In genomic region chrX:168123589-168123965, GRCm38 (mm10) we compare ENCODE assay signal across 9 mouse cellular contexts.
DNase-seq lines count a peak whose midpoint lies in the region; ATAC-seq and TF ChIP-seq lines count a peak whose summit lies in the region.
"Had no signal": no experiment of that assay in that cellular context is flagged by ENCODE, and none has a peak within 500 bp of the region (broad histone marks: within the 10 kb centered on the region; RNA-seq: fewer than 3 reads in every experiment).

No protein-coding gene starts in this region.

- peaks cover 4% of the 10 kb centered on the region; the same call in 1 of the 2 replicates for H3K27me3 ChIP-seq in kidney, postnatal 0 days (ENCODE audit: insufficient read depth, low read length)
- peaks cover 73% of the 10 kb centered on the region for H3K27me3 ChIP-seq in embryonic facial prominence, embryonic 13.5 days
- peaks cover 60% of the 10 kb centered on the region for H3K27me3 ChIP-seq in hindbrain, embryonic 12.5 days
- H3K27me3 ChIP-seq in midbrain, embryonic 14.5 days (ENCODE audit: control insufficient read depth, insufficient read depth, low read length) = peaks cover 15% of the 10 kb centered on the region; the same call in 1 of the 2 replicates

- H3K36me3 ChIP-seq in kidney, postnatal 0 days (ENCODE audit: insufficient read depth, low read length) = no peaks in the 10 kb centered on the region
- no peaks in the 10 kb centered on the region for H3K36me3 ChIP-seq in embryonic facial prominence, embryonic 13.5 days
- H3K36me3 ChIP-seq in hindbrain, embryonic 12.5 days = no peaks in the 10 kb centered on the region
- H3K36me3 ChIP-seq in midbrain, embryonic 14.5 days (ENCODE audit: control insufficient read depth, insufficient read depth, low read length) = no peaks in the 10 kb centered on the region

- WGBS in kidney, postnatal 0 days = 13% methylated on average over 11 of the region's 11 CpGs
- WGBS in embryonic facial prominence, embryonic 13.5 days = 12% methylated on average over 11 of the region's 11 CpGs
- WGBS in hindbrain, embryonic 12.5 days = 13% methylated on average over 10 of the region's 11 CpGs
- 16% methylated on average over 11 of the region's 11 CpGs for WGBS in midbrain, embryonic 14.5 days

- no peak overlapping the region for H3K9ac ChIP-seq in kidney, postnatal 0 days (ENCODE audit: low read depth, low read length)
- H3K9ac ChIP-seq in embryonic facial prominence, embryonic 13.5 days = peak overlapping the region; percentile 54
- H3K9ac ChIP-seq in hindbrain, embryonic 12.5 days = peak overlapping the region; percentile 45; the same call in 1 of the 2 replicates
- peak overlapping the region; percentile 60 for H3K9ac ChIP-seq in midbrain, embryonic 14.5 days (replicated peaks; ENCODE audit: low read length)
- H3K9ac ChIP-seq: liver, embryonic 14.5 days had no signal

- no peak for DNase-seq in kidney, postnatal 0 days (ENCODE audit: low spot score)
- no peak for DNase-seq in kidney, postnatal 25 days
- peak; percentile 8 for DNase-seq in midbrain, embryonic 14.5 days
- no peak for DNase-seq in gastrocnemius, postnatal 14 days
- no peak for DNase-seq in adrenal gland, adult 2 months
- no peak for DNase-seq in thymus, postnatal 0 days (ENCODE audit: low spot score)

- no peaks in the 10 kb centered on the region for H3K4me1 ChIP-seq in kidney, postnatal 0 days (replicated peaks; ENCODE audit: insufficient read depth, low read length)
- no peaks in the 10 kb centered on the region for H3K4me1 ChIP-seq in embryonic facial prominence, embryonic 13.5 days
- H3K4me1 ChIP-seq in hindbrain, embryonic 12.5 days = no peaks in the 10 kb centered on the region
- H3K4me1 ChIP-seq in midbrain, embryonic 14.5 days (ENCODE audit: control insufficient read depth, insufficient read depth, low read length) = no peaks in the 10 kb centered on the region

- ATAC-seq in kidney, postnatal 0 days (replicated peaks; ENCODE audit: low FRiP score, low read depth) = no peak
- no peak for ATAC-seq in embryonic facial prominence, embryonic 13.5 days (ENCODE audit: insufficient number of reproducible peaks, insufficient read depth, low FRiP score, low TSS enrichment, low read depth)
- peak; percentile 75 for ATAC-seq in hindbrain, embryonic 12.5 days (ENCODE audit: low FRiP score)
- ATAC-seq in midbrain, embryonic 14.5 days (ENCODE audit: low FRiP score, low TSS enrichment) = peak; percentile 62

- H3K4me2 ChIP-seq in kidney, postnatal 0 days (ENCODE audit: low read length) = peak overlapping the region; percentile 67
- peak overlapping the region; percentile 73 for H3K4me2 ChIP-seq in embryonic facial prominence, embryonic 13.5 days
- H3K4me2 ChIP-seq in hindbrain, embryonic 12.5 days (replicated peaks) = peak overlapping the region; percentile 69
- H3K4me2 ChIP-seq in midbrain, embryonic 14.5 days (ENCODE audit: low read length) = peak overlapping the region; percentile 70

- H3K9me3 ChIP-seq in kidney, postnatal 0 days (replicated peaks; ENCODE audit: low read length) = no peaks in the 10 kb centered on the region
- no peaks in the 10 kb centered on the region for H3K9me3 ChIP-seq in embryonic facial prominence, embryonic 13.5 days
- H3K9me3 ChIP-seq in hindbrain, embryonic 12.5 days (replicated peaks) = no peaks in the 10 kb centered on the region
- H3K9me3 ChIP-seq in midbrain, embryonic 14.5 days (ENCODE audit: control insufficient read depth, low read length) = no peaks in the 10 kb centered on the region

- TF ChIP-seq CTCF in kidney, postnatal 0 days (IDR thresholded peaks at IDR 0.05; ENCODE audit: low read depth) = no peak

- peak overlapping the region; percentile 35 for H3K4me3 ChIP-seq in kidney, postnatal 0 days (replicated peaks; ENCODE audit: low read depth, low read length)
- H3K4me3 ChIP-seq in embryonic facial prominence, embryonic 13.5 days = peak overlapping the region; percentile 49
- peak overlapping the region; percentile 45 for H3K4me3 ChIP-seq in hindbrain, embryonic 12.5 days
- peak overlapping the region; percentile 45 for H3K4me3 ChIP-seq in midbrain, embryonic 14.5 days (replicated peaks; ENCODE audit: low read depth, low read length)

- intact Hi-C loops in gastrocnemius, postnatal 14 days (cut with DNase I; ENCODE audit: low total_unique reads) = no loop called here

- H3K27ac ChIP-seq in kidney, postnatal 0 days = no peak overlapping the region
- no peak overlapping the region for H3K27ac ChIP-seq in embryonic facial prominence, embryonic 13.5 days
- H3K27ac ChIP-seq in hindbrain, embryonic 12.5 days = no peak overlapping the region
- H3K27ac ChIP-seq in midbrain, embryonic 14.5 days (replicated peaks; ENCODE audit: low read depth, low read length) = no peak overlapping the region
- H3K27ac ChIP-seq: liver, embryonic 14.5 days had no signal

Comparison
In these comparisons a context has a peak if more than half of its experiments do, and no peak if none do; other contexts are left out.
1. ATAC-seq: peak in hindbrain, embryonic 12.5 days (single experiment) and midbrain, embryonic 14.5 days (single experiment); none in kidney, postnatal 0 days (single experiment) and embryonic facial prominence, embryonic 13.5 days (single experiment).
2. Peak in every context shown above with its lines, with median percentiles within 50 percentile points of each other: H3K4me2 ChIP-seq and H3K4me3 ChIP-seq.